Mouse (Mus musculus): ENCODE results near the gene Gm49322. TPM values are rescaled to one million over a fixed set of nuclear protein-coding genes. Genes with fewer than 3 reads are reported as not detected.
"Not testable (repeated sequence)": the region's sequence is repeated elsewhere in the genome, so short reads cannot be mapped to it uniquely, and the experiment has no call there.

The Gm49322 gene
- polyA plus RNA-seq, 1 experiment = 2.8 TPM

DNA sequence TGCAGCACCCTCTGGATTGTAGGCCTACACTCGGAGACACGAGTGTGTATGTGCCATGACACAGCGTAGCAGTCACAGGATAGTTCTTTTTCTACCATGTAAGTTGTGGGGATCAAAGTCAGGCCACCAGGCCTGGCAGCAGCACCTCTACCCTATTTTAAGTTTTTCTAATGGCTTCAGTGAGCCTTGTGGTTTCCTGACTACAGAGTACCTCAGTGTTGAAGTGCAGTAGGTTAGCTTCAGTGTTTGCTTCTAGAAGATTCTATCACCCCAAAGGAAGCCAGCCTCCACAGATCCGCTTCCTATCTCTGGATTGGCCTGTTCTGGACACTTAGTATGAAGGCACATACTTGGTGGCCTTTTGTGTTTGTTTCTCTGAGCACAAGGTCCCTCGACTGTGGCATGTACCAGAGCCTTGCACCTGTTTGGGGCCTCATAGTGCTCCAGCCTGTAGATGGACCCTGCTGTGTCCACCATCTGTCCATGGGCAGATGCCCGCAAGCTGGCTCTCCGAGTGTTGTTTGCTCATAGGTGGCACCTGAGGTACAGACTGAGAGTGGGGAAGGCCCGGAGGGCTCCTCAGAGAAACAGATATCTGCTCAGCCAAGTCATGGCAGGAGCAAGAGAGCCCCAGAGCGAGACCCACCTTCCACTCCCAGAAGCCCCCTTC is 4.4 kb downstream of the Gm49322 start:
- no peak for DNase-seq (ENCODE audit: extremely low spot score in 1 of 2, low spot score in 1 of 2)

DNA sequence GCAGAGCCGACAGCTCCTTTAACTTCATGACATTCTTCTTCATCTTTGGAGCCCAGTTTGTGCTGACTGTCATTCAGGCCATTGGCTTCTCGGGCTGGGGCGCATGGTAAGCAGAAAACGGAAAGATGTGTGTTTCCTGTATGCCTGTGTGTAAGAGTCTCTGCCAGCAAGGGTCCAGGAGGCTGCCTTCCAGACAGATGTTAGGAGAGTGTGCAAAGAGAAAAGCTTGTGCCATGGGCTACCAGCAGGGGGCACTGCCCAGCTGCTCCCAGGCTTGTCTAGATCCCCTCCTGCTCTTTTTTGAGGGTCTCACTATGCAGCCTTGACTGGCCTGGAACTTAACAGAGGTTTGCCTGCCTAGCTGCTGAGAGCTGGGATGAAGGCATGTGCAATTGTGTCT is 5.2 kb downstream of the Gm49322 start:
- DNase-seq (ENCODE audit: extremely low spot score in 1 of 2, low spot score in 1 of 2) = peak in 1 of 2 experiments; percentile 58

DNA sequence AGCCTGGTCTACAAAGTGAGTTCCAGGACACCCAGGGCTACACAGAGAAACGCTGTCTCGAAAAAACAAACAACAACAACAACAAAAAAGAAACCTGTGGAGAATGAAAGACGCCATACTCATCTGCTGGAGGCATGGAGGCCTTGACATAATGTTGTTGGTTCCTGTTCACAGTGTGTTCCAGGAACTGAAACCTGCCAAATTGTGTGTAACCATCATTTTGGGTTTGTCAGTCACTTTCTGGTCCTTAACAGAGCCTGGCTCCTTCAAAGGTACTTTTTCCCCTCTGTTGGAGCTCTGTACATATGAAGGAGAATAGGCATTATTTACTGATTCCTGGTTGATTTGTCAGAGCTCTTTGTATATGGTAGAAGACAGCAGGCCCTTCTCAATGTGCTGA is 6.1 kb downstream of the Gm49322 start:
- no peak for DNase-seq (ENCODE audit: extremely low spot score in 1 of 2, low spot score in 1 of 2)

DNA sequence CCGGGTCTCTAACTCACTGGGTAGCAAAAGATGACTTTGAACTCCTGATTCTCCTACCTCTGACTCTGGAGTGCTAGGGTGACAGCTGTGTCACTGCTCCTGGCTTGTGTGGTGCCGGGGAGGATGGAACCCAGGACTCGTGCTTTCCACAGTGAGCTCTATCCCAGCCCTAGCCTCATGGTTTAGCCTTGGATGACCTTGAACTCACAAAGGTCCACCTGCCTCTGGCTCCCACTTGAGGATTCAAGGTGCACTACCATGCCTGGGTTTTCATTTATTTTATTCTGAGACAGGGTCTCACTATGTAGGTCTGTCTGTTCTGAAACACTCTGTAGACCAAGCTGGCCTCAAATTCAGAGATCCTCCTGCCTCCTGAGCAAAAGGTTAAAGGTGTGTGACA is 8.0 kb downstream of the Gm49322 start:
- DNase-seq (ENCODE audit: extremely low spot score in 1 of 2, low spot score in 1 of 2) = no peak

DNA sequence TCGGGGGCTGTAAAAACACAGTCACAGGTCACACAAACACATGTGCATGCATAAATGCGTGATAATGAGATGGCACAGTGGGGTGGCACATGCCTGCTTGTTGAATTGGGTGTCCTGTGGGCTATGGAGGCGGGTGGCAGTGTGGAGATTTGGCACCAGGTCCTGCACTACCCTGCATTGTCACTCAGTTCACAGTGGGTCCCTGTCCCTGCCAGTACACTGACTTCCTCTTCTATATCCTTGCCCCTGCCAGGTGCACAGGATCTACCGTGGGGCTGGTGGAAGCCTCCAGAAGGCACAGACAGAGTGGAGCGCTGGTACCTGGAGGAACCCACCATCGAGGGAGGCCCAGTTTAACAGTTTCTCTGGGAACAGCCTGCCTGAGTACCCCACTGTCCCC is 8.5 kb downstream of the Gm49322 start:
- DNase-seq (ENCODE audit: extremely low spot score in 1 of 2, low spot score in 1 of 2) = no peak

DNA sequence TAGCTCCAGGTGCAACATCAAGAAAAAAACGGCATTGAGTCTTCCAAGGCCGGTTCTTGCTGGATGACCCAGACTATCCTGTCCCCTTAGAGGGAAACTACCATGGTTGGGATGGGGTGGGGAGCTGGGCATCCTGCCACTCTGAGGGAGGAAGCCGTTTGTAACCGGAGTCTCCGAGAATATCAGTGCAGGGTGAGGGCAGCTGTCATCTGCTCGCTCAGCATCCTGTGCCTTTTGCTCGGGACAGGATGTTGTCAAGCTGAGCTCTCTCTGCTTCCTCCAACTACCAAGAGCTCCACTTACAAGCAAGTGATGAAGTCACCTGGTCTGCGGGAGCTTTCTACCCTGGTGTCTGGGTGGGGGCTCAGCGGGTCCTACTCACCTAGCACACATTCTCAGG is 12.4 kb downstream of the Gm49322 start:
- DNase-seq (ENCODE audit: extremely low spot score in 1 of 2, low spot score in 1 of 2) = no peak

DNA sequence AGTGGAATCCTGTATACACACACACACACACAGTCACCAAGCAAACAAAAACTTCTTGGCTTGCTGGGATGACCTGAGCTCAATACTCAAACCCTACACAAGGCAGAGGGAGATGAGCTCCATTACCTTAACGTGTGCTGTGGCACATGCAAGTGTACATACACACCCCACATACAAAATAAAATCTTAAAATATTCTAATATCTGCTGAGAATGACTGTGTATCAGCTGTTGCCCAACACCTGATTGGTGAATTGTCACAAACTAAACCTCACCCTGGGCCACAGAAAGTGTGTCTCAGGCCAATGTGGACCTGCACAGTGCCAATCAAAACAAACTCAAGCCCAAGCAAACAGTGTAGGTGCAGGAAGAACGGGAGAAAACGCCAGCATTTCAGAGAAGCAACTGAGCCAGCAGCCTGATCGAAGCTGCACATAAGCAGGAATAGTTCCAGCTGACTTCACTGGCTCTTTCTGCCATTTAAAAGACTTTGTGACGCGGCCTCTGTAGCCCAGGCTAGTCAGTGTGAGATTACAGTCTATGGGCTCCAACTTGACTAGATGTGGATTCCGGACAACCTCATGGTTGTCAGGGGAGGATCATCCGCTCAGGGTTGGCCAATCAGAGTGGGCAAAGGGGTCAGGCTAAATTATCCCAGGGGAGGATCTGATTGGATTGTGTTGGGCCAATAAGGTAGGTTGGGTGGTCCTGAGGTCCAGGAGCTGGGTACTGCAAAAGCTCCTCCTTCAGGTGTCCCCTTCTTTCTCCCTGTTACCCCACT is 13.8 kb downstream of the Gm49322 start:
- no peak for DNase-seq (ENCODE audit: extremely low spot score in 1 of 2, low spot score in 1 of 2)

DNA sequence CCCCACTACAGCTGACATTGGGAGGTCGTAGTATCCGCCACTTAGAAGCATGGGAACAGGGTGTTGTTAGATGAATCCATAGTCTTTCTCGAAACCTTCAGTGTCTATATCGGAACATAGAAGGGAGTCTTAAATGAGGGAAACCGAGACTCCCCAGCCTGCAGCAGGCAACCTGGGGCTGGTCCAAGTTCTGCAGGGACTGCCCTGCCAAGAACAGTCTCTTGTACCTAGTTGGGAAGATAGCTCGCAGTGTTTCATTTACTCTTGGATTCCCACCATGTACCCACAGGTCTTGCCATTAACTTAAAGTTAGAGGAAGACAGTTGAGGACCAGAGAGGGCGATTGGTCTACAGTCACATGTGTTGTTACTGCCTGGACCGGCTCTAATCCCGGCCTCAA is 14.5 kb downstream of the Gm49322 start:
- no peak for DNase-seq (ENCODE audit: extremely low spot score in 1 of 2, low spot score in 1 of 2)

DNA sequence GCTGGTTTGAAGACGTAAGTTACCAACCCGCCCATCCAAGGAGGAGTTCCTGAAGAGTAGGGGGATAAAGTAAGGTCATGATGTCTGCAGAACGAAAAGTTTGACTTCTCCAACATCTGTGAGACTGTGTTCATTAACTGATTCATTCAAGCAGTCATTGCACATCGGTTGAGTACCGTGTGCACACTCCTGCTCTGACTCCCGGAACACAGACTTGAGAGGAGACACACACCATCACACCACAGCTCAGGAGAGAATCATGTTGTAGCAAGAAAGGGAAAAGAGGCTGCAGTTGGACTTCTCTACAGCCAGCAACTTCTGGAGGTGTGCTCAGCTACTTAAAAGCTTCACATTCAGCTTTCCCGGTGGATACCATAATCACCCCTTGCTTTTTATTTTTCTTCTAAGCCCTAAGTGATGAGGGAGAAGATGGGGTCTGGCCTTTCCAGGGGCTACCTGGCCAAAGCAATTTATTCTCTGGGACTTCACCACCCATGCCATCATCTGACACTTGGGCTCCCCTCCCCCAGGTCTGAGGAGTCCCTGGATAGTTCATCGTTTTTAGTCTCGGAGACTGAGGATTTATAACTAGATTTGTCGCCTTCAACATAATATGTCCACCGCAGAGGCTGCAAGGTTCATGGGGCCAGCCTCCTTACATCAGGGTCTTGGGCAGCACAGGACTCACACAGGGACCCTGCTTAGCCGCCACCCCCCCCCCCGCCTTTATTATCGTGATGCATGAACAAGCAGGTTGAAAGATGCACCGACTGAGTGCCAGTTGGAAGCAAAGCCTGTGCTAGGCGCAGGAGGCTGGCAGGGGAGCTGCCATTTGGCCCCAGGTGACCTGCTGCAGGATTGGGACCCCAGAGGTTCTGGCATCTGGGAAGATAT is 15.2 kb downstream of the Gm49322 start:
- no peak for DNase-seq (ENCODE audit: extremely low spot score in 1 of 2, low spot score in 1 of 2)

DNA sequence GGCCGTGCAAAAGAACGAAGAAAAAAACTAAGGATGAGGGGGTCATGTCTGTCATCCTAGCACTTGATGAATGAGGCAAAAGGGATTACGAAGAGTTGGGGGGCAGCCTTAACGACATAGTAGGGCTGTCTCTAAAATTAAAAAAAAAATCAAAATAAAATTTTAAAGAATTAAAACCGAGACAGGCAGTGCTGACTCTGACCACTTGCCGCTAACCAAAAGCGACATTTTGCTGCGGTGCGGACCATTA is 15.8 kb downstream of the Gm49322 start:
- peak in 1 of 2 experiments; percentile 30 for DNase-seq (ENCODE audit: extremely low spot score in 1 of 2, low spot score in 1 of 2)

DNA sequence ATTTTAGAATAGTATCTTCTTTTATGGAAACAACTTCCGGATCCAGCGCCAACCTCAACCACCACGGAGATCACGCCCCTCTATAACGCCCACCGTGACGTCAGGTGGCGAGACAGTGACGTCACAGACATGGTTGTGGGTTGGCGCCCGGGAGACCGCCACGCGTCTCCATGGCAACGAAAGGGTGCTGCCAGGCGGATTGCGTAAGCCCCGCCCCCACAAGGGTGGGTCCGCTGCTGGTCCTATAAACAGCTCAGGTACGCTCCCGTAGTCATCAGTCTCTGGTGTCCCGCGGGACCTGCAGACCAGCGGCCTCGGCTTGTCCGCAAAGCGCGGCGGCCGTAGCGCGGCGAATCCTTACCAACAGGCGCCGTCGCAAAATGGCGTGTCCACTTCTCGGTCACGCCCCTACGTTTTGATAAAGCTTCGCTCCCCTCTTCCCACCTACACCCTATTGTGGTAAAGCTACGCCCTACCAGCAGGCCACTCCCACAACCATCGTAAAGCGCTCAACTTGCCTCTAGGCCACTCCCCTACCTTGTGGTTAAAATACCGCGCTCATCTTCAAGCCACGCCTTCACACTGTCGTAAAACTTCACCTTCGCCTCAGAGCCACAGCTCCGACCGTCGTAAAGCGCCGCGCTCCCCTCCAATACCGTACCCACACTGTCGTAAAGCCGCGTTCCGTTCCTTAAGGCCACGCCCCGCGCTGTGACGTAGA is 16.3 kb downstream of the Gm49322 start:
- peak; percentile 99 to 100 for DNase-seq (ENCODE audit: extremely low spot score in 1 of 2, low spot score in 1 of 2)

DNA sequence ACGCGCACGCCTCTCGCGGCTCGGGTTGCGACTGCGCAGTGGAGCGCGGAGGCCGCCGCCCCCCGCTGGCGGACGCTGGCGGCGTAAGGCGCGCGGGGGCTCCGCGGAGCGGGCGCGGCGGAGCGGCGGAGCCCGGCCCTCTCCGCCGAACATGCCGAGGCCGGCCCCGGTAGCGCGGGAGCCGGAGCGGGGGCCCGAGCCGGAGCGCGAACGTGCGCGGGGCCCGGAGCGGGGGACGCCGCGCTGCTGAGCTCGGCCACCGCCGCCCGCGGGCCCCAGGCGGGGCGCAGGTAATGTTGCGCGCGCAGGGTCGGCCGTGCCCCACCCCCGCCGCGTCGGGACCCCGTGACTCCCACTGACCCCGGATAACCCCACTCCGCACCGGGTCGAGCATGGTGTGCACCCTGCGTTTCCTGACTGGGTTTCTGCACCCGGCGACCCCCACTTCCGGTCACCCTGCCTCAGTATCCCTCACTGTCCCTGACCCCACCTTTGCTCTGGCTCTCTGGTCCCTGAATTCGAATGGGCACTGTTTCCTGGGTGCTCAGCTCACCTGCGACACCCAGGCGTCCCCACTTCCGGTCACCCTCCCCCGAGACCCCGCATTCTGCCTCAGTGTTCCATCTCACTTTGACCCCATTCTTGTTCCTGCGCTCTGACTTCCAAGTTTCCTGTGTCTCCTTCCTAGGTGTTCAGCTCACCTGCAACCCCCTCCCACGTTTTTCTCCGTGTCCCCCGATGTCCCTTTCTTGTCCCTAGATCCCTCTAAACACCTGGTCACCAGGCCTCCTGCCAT is 17.0 kb downstream of the Gm49322 start, which contains the start of gene Csnk1g2:
Gene Csnk1g2 (plus strand): TSS at position 178 of the 796 bp plus-strand sequence.
- peak; percentile 44 to 45 for DNase-seq (ENCODE audit: extremely low spot score in 1 of 2, low spot score in 1 of 2)

DNA sequence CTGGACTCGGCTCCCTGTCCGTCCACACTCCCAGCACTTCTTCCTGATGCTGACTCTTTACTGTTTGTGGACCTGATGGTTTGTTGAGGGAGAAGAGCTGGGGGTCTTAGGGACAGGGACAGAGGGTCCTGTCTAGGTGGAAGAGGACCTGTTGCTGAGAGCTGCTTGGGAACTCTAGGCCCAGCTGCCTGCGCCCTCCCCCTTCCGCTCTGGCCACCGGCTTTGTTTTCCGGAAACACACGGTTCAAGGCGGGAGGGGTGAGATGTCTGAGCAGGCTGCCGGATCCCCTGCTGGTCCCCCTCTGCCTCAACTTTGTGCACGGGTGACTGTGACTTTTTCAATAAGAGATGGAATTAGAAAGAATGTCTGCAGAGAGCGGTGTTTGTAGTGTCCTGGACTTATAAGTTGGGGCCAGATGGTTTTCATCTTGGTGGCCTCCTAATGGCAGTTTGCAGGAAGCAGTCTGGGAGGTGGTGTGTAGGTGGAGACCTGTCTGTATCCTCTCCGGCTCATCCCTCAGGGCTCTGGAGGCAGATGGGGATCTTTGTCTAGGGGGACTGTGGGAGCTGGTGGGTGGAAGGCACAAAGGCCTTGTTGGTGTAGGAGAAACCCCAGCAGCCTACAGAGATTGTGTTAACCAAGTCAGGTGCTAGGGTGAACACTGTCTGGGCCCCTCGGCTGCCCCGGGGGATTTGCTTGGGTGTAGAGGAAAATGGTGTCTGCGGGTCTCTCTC is 17.8 kb downstream of the Gm49322 start:
- DNase-seq (ENCODE audit: extremely low spot score in 1 of 2, low spot score in 1 of 2) = peak in 1 of 2 experiments; percentile 53

DNA sequence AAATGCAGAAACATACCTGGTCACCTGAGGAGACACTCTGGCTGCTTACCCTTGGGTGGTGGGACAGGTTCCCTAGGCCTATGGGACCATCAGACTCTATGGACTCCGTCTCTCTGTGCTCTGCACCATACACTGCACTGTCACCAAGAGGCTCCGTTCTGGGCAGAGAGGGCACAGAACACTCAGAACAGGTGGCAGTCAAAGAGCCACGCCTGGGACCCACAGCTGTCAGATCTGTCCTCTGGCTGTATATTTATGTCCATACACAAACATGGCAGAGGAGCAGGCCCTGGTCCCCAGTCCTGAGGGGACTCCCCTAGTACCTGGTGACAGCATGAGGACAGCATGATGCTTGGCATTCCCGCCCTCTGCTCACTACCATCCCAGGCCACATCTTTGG is 19.9 kb downstream of the Gm49322 start:
- DNase-seq (ENCODE audit: extremely low spot score in 1 of 2, low spot score in 1 of 2) = no peak

DNA sequence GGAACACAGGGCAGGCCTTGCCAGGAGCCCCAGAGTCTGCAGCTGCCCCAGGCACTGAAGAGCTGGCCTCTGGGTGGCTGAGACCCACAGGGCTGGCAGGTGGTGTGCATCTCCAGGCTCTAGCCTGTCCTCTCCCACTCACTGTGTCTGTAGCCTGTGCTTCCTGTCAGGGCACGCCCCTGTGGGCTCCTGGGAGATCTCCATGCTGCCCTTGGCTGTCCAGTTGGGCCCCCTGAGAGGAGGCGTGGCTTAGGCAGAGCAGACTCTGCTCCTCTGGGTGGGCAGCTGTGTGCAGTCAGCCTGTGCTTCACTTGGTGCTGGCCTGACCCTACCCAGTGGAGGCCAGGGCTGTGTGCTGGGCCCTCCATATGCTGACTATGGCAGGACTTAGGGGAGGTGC is 21.9 kb downstream of the Gm49322 start:
- DNase-seq (ENCODE audit: extremely low spot score in 1 of 2, low spot score in 1 of 2) = no peak

DNA sequence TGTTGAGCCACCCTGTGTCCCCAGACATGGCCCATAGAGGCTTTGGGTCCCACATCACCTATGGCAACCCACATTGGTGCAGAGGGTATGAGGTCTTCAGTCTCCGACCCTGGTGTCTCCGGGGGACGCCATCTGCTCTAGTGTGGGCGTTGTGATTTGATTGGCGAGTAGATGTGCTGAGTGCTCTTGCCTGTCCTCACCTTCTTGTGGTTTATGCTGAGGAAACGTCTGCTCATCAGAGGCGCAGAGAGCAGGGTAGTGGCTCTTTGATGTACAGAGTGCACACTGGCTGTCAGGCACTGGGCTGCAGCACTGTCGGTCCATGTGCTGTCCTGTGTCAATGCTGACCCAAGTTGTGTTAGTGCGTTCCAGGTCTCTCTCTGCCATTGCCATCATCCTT is 23.1 kb downstream of the Gm49322 start:
- no peak for DNase-seq (ENCODE audit: extremely low spot score in 1 of 2, low spot score in 1 of 2)

DNA sequence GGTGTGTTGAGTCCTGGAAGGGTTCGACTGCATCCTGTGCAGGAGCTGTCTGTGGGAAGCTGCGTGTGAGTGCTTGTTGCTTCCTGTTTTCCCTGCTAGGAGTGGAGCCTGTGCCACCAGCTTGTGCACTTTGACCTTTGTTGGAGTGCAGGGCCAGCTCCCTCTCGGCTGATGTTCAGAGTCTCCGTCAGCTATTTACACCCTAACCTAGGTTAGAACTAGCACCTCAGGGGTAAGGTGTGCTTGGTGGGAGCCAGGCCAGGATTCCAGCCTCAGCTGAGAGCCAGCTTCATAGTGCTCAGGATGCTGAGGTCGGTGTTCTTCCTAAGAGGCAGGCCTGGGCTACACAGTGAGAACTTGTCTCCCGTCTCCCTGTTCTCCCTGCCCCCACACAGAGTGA is 29.5 kb downstream of the Gm49322 start:
- DNase-seq (ENCODE audit: extremely low spot score in 1 of 2, low spot score in 1 of 2) = no peak

DNA sequence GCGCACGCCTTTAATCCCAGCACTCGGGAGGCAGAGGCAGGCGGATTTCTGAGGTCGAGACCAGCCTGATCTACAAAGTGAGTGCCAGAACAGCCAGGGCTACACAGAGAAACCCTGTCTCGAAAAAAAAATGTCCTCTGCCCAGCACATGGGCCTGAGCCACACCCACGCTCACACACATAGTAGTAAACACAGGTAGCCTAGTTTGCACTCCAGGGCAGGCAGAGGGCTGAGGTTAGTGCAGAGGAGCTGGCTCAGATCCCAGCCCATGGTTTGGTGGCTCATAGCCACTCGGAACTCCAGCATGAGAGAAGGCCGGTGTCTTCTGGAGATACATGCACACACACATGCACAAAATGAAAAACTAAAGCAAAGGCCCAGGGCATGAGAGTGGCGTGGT is 41.1 kb downstream of the Gm49322 start:
- DNase-seq (ENCODE audit: extremely low spot score in 1 of 2, low spot score in 1 of 2) = no peak

DNA sequence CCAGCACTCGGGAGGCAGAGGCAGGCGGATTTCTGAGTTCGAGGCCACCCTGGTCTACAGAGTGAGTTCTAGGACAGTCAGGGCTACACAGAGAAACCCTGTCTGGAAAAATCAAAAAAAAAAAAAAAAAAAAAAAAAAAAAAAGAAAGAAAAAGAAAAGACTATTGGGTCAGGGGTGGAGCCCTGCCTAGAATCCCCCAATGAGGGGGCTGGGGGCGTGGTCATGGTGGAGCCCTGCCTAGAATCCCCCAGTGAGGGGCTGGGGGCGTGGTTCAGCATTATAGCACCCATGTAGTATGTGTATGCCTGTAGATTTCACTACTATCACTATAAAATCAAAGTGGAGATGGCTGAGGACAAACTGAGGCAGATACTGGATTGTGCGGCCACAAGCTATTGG is 44.1 kb downstream of the Gm49322 start:
- not testable (repeated sequence) for DNase-seq (ENCODE audit: extremely low spot score in 1 of 2, low spot score in 1 of 2)
